Mouse (Mus musculus) intestine, embryonic 14.5 days (tissue): ENCODE results near the gene Spz1. TPM values are rescaled to one million over a fixed set of nuclear protein-coding genes. Genes with fewer than 3 reads are reported as not detected.
A peak's percentile ranks its signal among the peaks of the same experiment; 100 is the strongest.

Source experiments
- ATAC-seq: fragments of 200-750 bp; cut with Nextera tagmentation; replicated peaks from 2 replicates; pipeline ENCODE4 v1.8.0; 2017; ENCODE audit warnings: low read depth, moderate number of reproducible peaks, moderate TSS enrichment, moderate library complexity; ENCODE audit not compliant: low FRiP score, low TSS enrichment
- DNase-seq: peaks from one replicate; pipeline ENCODE4 v3.0.0-alpha.2; 2018; ENCODE audit warnings: low spot score
- H3K27ac ChIP-seq: fragments of 300-500 bp; sonication (generic); 2 replicates; pipeline ENCODE4 v1.5.1; 2014; ENCODE audit warnings: low read depth, mild to moderate bottlenecking, control low read depth
- H3K27me3 ChIP-seq: fragments of 300-500 bp; sonication (generic); replicated peaks from 2 replicates; pipeline ENCODE4 v1.6.1; 2014; ENCODE audit warnings: low read length, control low read depth; ENCODE audit not compliant: control insufficient read depth, insufficient read depth
- H3K36me3 ChIP-seq: fragments of 300-500 bp; sonication (generic); 2 replicates; pipeline ENCODE4 v1.6.1; 2014; ENCODE audit warnings: low read length, control low read depth; ENCODE audit not compliant: control insufficient read depth, insufficient read depth
- H3K4me1 ChIP-seq: fragments of 300-500 bp; sonication (generic); replicated peaks from 2 replicates; pipeline ENCODE4 v1.6.1; 2014; ENCODE audit warnings: low read length, control low read depth, mixed read lengths; ENCODE audit not compliant: control insufficient read depth, insufficient read depth
- H3K4me2 ChIP-seq: fragments of 300-500 bp; sonication (generic); 2 replicates; pipeline ENCODE4 v1.6.1; 2014; ENCODE audit warnings: low read length
- H3K4me3 ChIP-seq: fragments of 300-500 bp; sonication (generic); 2 replicates; pipeline ENCODE4 v1.5.1; 2014; ENCODE audit warnings: low read depth, low read length, control low read depth, mixed read lengths
- H3K9ac ChIP-seq: fragments of 300-500 bp; sonication (generic); 2 replicates; pipeline ENCODE4 v1.6.1; 2014; ENCODE audit warnings: mild to moderate bottlenecking, low read length
- H3K9me3 ChIP-seq: fragments of 300-500 bp; sonication (generic); 2 replicates; pipeline ENCODE4 v1.6.1; 2016; ENCODE audit warnings: low read length, control low read depth; ENCODE audit not compliant: control insufficient read depth
- WGBS: fragments of 180-500 bp; shearing (Covaris S2); extraction: QIAGEN DNeasy Blood & Tissue Kit; methylation state at CpG from one replicate; pipeline ENCODE4 v1.1.7; 2014; 5-methylcytosine and 5-hydroxymethylcytosine counted together
- polyA plus RNA-seq: library from polyadenylated mRNA; unstranded; fragments of >200 nt; fragmentation: Nextera tagmentation; extraction: Ambion mirVana; gene quantifications from 2 replicates; pipeline ENCODE4 v1.2.1, GENCODE M21; 2014

Gene Spz1
- polyA plus RNA-seq, 1 experiment from 2014 or later: not detected

GRCm38 (mm10) chr13:92529828-92530720 lies 45.9 kb downstream of the Spz1 start:
- ATAC-seq (peak; percentile 96; the same call in 1 of the 2 replicates), DNase-seq (no peak)
- Histone ChIP-seq H3K27me3 (no peaks in the 10 kb centered on the region), H3K9me3 (no peaks in the 10 kb centered on the region), H3K36me3 (no peaks in the 10 kb centered on the region), H3K4me3 (peak overlapping the region; percentile 72), H3K4me2 (peak overlapping the region; percentile 76), H3K27ac (peak overlapping the region; percentile 92), H3K4me1 (0 out of 2 replicates have a peak, but pooled peaks cover 4% of the 10 kb centered on the region), H3K9ac (peak overlapping the region; percentile 85)
- WGBS: 3% methylated on average over 46 of the region's 47 CpGs

Other genes starting within 250 kb of the Spz1 start
- 18.6 and 19.5 TPM in 2 replicates for gene Dhfr, start 221.4 kb downstream of the Spz1 start, polyA plus RNA-seq
- 30.2 and 37.3 TPM in 2 replicates for gene Msh3, start 221.2 kb downstream of the Spz1 start, polyA plus RNA-seq
- gene Ankrd34b, start 150.3 kb downstream of the Spz1 start, polyA plus RNA-seq: 0.12 TPM in 1 of 2 replicates, not detected in the other
- gene Fam151b, start 92.2 kb downstream of the Spz1 start, polyA plus RNA-seq: 0.15 and 0.41 TPM in 2 replicates
- gene Zfyve16, start 45.3 kb downstream of the Spz1 start, polyA plus RNA-seq: 12.7 and 13.0 TPM in 2 replicates
- gene Serinc5, start 34.9 kb upstream of the Spz1 start, polyA plus RNA-seq: 24.9 and 27.3 TPM in 2 replicates
- gene Thbs4, start 218.6 kb upstream of the Spz1 start, polyA plus RNA-seq: 30.2 and 37.1 TPM in 2 replicates